Comparison of ENCODE assay signal across 13 mouse cellular contexts in the genomic region with DNA sequence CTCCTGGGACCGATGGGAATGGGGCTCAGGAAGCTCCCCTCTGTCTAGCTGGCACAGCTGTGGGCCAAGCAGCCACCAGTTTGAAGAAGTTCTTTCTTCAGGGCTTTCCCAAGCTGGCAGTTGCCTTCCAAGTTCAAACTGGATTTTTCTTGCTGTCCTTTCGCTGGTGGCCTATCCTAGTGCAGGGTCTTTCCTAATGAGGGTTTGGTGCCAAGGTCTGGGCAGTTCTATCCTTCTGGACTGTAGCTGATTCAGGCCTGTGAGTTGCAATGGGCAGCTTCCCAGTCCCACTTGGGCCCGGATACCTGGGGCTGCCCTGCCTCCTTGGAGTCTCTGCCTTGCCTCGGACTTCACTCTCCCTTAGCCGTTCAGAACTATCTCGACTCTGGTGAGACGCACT. TPM values are rescaled to one million over a fixed set of nuclear protein-coding genes. Genes with fewer than 3 reads are reported as not detected.
DNase-seq lines count a peak whose midpoint lies in the region; ATAC-seq and TF ChIP-seq lines count a peak whose summit lies in the region.
"Had no signal": no experiment of that assay in that cellular context is flagged by ENCODE, and none has a peak within 500 bp of the region (broad histone marks: within the 10 kb centered on the region; RNA-seq: fewer than 3 reads in every experiment).

No protein-coding gene starts in this region.

- peaks cover 20% of the 10 kb centered on the region for H3K4me1 ChIP-seq in embryonic facial prominence, embryonic 13.5 days
- 0 out of 2 replicates have a peak, but pooled peaks cover 8% of the 10 kb centered on the region for H3K4me1 ChIP-seq in hindbrain, embryonic 14.5 days (replicated peaks; ENCODE audit: control insufficient read depth, insufficient read depth, low read length)
- H3K4me1 ChIP-seq in midbrain, embryonic 14.5 days (ENCODE audit: control insufficient read depth, insufficient read depth, low read length), result no peaks in the 10 kb centered on the region

- DNase-seq in layer of hippocampus, adult 2 months (ENCODE audit: low spot score in 2 of 2), result peak; percentile 32 to 70
- no peak for DNase-seq in layer of hippocampus, postnatal 36 days
- DNase-seq in hindbrain, embryonic 14.5 days (ENCODE audit: low spot score), result no peak
- no peak for DNase-seq in midbrain, embryonic 14.5 days
- DNase-seq in adrenal gland, adult 2 months, result no peak
- no peak for DNase-seq in embryo, embryonic 10.5 days (ENCODE audit: low spot score)
- DNase-seq: heart, postnatal 4 days; lung, embryonic 14.5 days; right cerebral cortex, adult 18-20 months had no signal

- ATAC-seq in embryonic facial prominence, embryonic 13.5 days (ENCODE audit: insufficient number of reproducible peaks, insufficient read depth, low FRiP score, low TSS enrichment, low read depth), result no peak
- ATAC-seq in hindbrain, embryonic 14.5 days (ENCODE audit: low FRiP score), result no peak
- no peak for ATAC-seq in midbrain, embryonic 14.5 days (ENCODE audit: low FRiP score, low TSS enrichment)
- ATAC-seq in CD4-positive, CD25-positive, alpha-beta regulatory T cell, adult 4 months, result no peak

- no peak overlapping the region for H3K4me2 ChIP-seq in embryonic facial prominence, embryonic 13.5 days
- no peak overlapping the region for H3K4me2 ChIP-seq in hindbrain, embryonic 14.5 days (replicated peaks)
- no peak overlapping the region for H3K4me2 ChIP-seq in midbrain, embryonic 14.5 days (ENCODE audit: low read length)
- H3K4me2 ChIP-seq: lung, embryonic 14.5 days; neural tube, embryonic 12.5 days had no signal

- no peak for TF ChIP-seq CTCF in layer of hippocampus, adult 2 months (conservative IDR thresholded peaks at IDR 0.05)

- H3K9ac ChIP-seq in embryonic facial prominence, embryonic 13.5 days, result 0 out of 2 replicates have a peak overlapping the region, but pooled peaks have one; percentile 41
- no peak overlapping the region for H3K9ac ChIP-seq in hindbrain, embryonic 14.5 days
- no peak overlapping the region for H3K9ac ChIP-seq in midbrain, embryonic 14.5 days (replicated peaks; ENCODE audit: low read length)
- H3K9ac ChIP-seq: lung, embryonic 14.5 days; neural tube, embryonic 12.5 days had no signal

- no peak overlapping the region for H3K4me3 ChIP-seq in layer of hippocampus, adult 2 months
- H3K4me3 ChIP-seq in embryonic facial prominence, embryonic 13.5 days, result no peak overlapping the region
- no peak overlapping the region for H3K4me3 ChIP-seq in hindbrain, embryonic 14.5 days (replicated peaks; ENCODE audit: low read length)
- H3K4me3 ChIP-seq in midbrain, embryonic 14.5 days (replicated peaks; ENCODE audit: low read depth, low read length), result no peak overlapping the region
- H3K4me3 ChIP-seq: megakaryocyte, embryonic 14.5 days; neural tube, embryonic 12.5 days had no signal

- H3K27me3 ChIP-seq in embryonic facial prominence, embryonic 13.5 days, result no peaks in the 10 kb centered on the region
- H3K27me3 ChIP-seq in hindbrain, embryonic 14.5 days (ENCODE audit: control insufficient read depth, insufficient read depth, low read length), result no peaks in the 10 kb centered on the region
- no peaks in the 10 kb centered on the region for H3K27me3 ChIP-seq in midbrain, embryonic 14.5 days (ENCODE audit: control insufficient read depth, insufficient read depth, low read length)
- H3K27me3 ChIP-seq: neural tube, embryonic 12.5 days had no signal

- H3K36me3 ChIP-seq in embryonic facial prominence, embryonic 13.5 days, result no peaks in the 10 kb centered on the region
- H3K36me3 ChIP-seq in hindbrain, embryonic 14.5 days (replicated peaks; ENCODE audit: control insufficient read depth, insufficient read depth), result no peaks in the 10 kb centered on the region
- H3K36me3 ChIP-seq in midbrain, embryonic 14.5 days (ENCODE audit: control insufficient read depth, insufficient read depth, low read length), result no peaks in the 10 kb centered on the region
- H3K36me3 ChIP-seq: neural tube, embryonic 12.5 days had no signal

- peak overlapping the region; percentile 66 for H3K27ac ChIP-seq in layer of hippocampus, adult 2 months
- no peak overlapping the region for H3K27ac ChIP-seq in embryonic facial prominence, embryonic 13.5 days
- H3K27ac ChIP-seq in hindbrain, embryonic 14.5 days, result peak overlapping the region; percentile 75
- H3K27ac ChIP-seq in midbrain, embryonic 14.5 days (replicated peaks; ENCODE audit: low read depth, low read length), result peak overlapping the region; percentile 56; the same call in 1 of the 2 replicates
- H3K27ac ChIP-seq: neural tube, embryonic 12.5 days had no signal

- H3K9me3 ChIP-seq in embryonic facial prominence, embryonic 13.5 days, result no peaks in the 10 kb centered on the region
- no peaks in the 10 kb centered on the region for H3K9me3 ChIP-seq in hindbrain, embryonic 14.5 days (ENCODE audit: control insufficient read depth, low read length)
- H3K9me3 ChIP-seq in midbrain, embryonic 14.5 days (ENCODE audit: control insufficient read depth, low read length), result no peaks in the 10 kb centered on the region
- H3K9me3 ChIP-seq: megakaryocyte, embryonic 14.5 days; neural tube, embryonic 12.5 days had no signal

- WGBS in embryonic facial prominence, embryonic 13.5 days, result 67% methylated on average over 7 of the region's 7 CpGs
- 66% methylated on average over 7 of the region's 7 CpGs for WGBS in hindbrain, embryonic 14.5 days
- WGBS in midbrain, embryonic 14.5 days, result 65% methylated on average over 7 of the region's 7 CpGs

RNA-seq across cellular contexts. Expression of a gene that starts 15.1 kb away (rescaled TPM):
- 100 to 1,000 TPM; 208 to 222 TPM for total RNA-seq in layer of hippocampus, adult 2 months (2021)
- 100 to 1,000 TPM; 195 to 208 TPM for total RNA-seq in layer of hippocampus, postnatal 36 days (2021)
- polyA plus RNA-seq in embryonic facial prominence, embryonic 13.5 days (2015; fragmentation: Nextera tagmentation; extraction: Ambion mirVana), result 446 and 470 TPM in 2 replicates
- 282 and 291 TPM in 2 replicates for polyA plus RNA-seq in hindbrain, embryonic 14.5 days (2014; fragmentation: Nextera tagmentation; extraction: Ambion mirVana)
- 284 and 326 TPM in 2 replicates for polyA plus RNA-seq in midbrain, embryonic 14.5 days (2014; fragmentation: Nextera tagmentation; extraction: Ambion mirVana)
- total RNA-seq in adrenal gland, adult 2 months (2021), result 100 to 1,000 TPM; 198 to 278 TPM
- 330 and 345 TPM in 2 replicates for polyA plus RNA-seq in adrenal gland, adult 2 months (2012; rRNA removed)
- 100 to 1,000 TPM; 120 to 139 TPM for polyA plus RNA-seq in CD4-positive, CD25-positive, alpha-beta regulatory T cell, adult 4 months (2017; shearing (Covaris generic))

RNA-seq across cellular contexts. Expression of a gene that starts 19.1 kb away (rescaled TPM):
- 10 to 100 TPM; 55.7 to 65.0 TPM for total RNA-seq in layer of hippocampus, adult 2 months (2021)
- 10 to 100 TPM; 53.9 to 60.6 TPM for total RNA-seq in layer of hippocampus, postnatal 36 days (2021)
- polyA plus RNA-seq in embryonic facial prominence, embryonic 13.5 days (2015; fragmentation: Nextera tagmentation; extraction: Ambion mirVana), result 3.4 and 4.1 TPM in 2 replicates
- 48.3 and 48.5 TPM in 2 replicates for polyA plus RNA-seq in hindbrain, embryonic 14.5 days (2014; fragmentation: Nextera tagmentation; extraction: Ambion mirVana)
- 20.4 and 31.9 TPM in 2 replicates for polyA plus RNA-seq in midbrain, embryonic 14.5 days (2014; fragmentation: Nextera tagmentation; extraction: Ambion mirVana)
- total RNA-seq in adrenal gland, adult 2 months (2021), result 1 to 10 TPM in 1 of 2 experiments, under 1 TPM in 1; 0.48 to 2.7 TPM
- polyA plus RNA-seq in adrenal gland, adult 2 months (2012; rRNA removed), result 1.7 and 4.1 TPM in 2 replicates
- not detected for polyA plus RNA-seq in CD4-positive, CD25-positive, alpha-beta regulatory T cell, adult 4 months (2017; shearing (Covaris generic))

RNA-seq across cellular contexts. Expression of a gene that starts 29.3 kb away (rescaled TPM):
- total RNA-seq in layer of hippocampus, adult 2 months (2021), result under 1 TPM in 1 of 2 experiments, not detected in 1; 0.17 TPM
- not detected for total RNA-seq in layer of hippocampus, postnatal 36 days (2021)
- polyA plus RNA-seq in embryonic facial prominence, embryonic 13.5 days (2015; fragmentation: Nextera tagmentation; extraction: Ambion mirVana), result 1.2 and 2.0 TPM in 2 replicates
- 1.3 TPM in 2 replicates for polyA plus RNA-seq in hindbrain, embryonic 14.5 days (2014; fragmentation: Nextera tagmentation; extraction: Ambion mirVana)
- 0.97 and 2.0 TPM in 2 replicates for polyA plus RNA-seq in midbrain, embryonic 14.5 days (2014; fragmentation: Nextera tagmentation; extraction: Ambion mirVana)
- total RNA-seq in adrenal gland, adult 2 months (2021), result under 1 TPM in 1 of 2 experiments, not detected in 1; 0.37 TPM
- 0.10 and 0.16 TPM in 2 replicates for polyA plus RNA-seq in adrenal gland, adult 2 months (2012; rRNA removed)
- 1 to 10 TPM in 1 of 2 experiments, not detected in 1; 1.6 TPM for polyA plus RNA-seq in CD4-positive, CD25-positive, alpha-beta regulatory T cell, adult 4 months (2017; shearing (Covaris generic))
- total RNA-seq: heart, postnatal 4 days had no signal

RNA-seq across cellular contexts. Expression of a gene that starts 41.2 kb away (rescaled TPM):
- 1 to 10 TPM; 1.9 to 2.2 TPM for total RNA-seq in layer of hippocampus, adult 2 months (2021)
- 1 to 10 TPM; 1.7 to 2.2 TPM for total RNA-seq in layer of hippocampus, postnatal 36 days (2021)
- 8.4 and 8.6 TPM in 2 replicates for polyA plus RNA-seq in embryonic facial prominence, embryonic 13.5 days (2015; fragmentation: Nextera tagmentation; extraction: Ambion mirVana)
- polyA plus RNA-seq in hindbrain, embryonic 14.5 days (2014; fragmentation: Nextera tagmentation; extraction: Ambion mirVana), result 4.2 and 4.5 TPM in 2 replicates
- 1.5 and 3.2 TPM in 2 replicates for polyA plus RNA-seq in midbrain, embryonic 14.5 days (2014; fragmentation: Nextera tagmentation; extraction: Ambion mirVana)
- 1 to 10 TPM; 3.7 to 4.1 TPM for total RNA-seq in adrenal gland, adult 2 months (2021)
- 8.3 and 10.4 TPM in 2 replicates for polyA plus RNA-seq in adrenal gland, adult 2 months (2012; rRNA removed)
- not detected for polyA plus RNA-seq in CD4-positive, CD25-positive, alpha-beta regulatory T cell, adult 4 months (2017; shearing (Covaris generic))

Comparison
In these comparisons a context has a peak if more than half of its experiments do, and no peak if none do; other contexts are left out.
1. DNase-seq: peak in layer of hippocampus, adult 2 months (2 of 2); none in layer of hippocampus, postnatal 36 days (0 of 2), hindbrain, embryonic 14.5 days (single experiment), midbrain, embryonic 14.5 days (single experiment), adrenal gland, adult 2 months (single experiment) and embryo, embryonic 10.5 days (single experiment).